Mouse (Mus musculus): ENCODE measurements around the gene Sdk1. TPM values are rescaled to one million over a fixed set of nuclear protein-coding genes. Genes with fewer than 3 reads are reported as not detected.

The Sdk1 gene
- polyA plus RNA-seq, 1 experiment, result 1.6 TPM

DNA sequence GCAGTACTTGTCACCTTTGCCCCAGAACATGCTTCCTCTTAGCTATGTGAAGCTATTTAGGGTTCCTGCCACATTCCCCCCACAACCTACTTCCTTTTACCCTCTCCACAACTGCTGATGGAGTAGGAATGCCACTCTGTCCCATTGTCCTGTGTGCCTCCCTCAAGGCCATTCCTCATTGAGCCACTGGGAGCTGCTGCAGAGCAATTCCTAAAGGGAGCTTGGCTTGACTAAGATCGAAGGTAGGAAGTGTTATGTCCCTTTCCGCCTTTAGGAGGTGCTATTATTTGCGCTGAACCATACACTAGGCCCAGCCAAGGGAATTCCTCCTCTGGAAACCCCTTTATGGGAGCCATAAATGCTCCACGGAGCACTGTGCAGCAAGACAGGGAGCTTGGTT lies 743.0 kb downstream of the Sdk1 start:
- H3K4me3 ChIP-seq (ENCODE audit: low read depth, low read length), result no peak overlapping the region
- H3K27me3 ChIP-seq (ENCODE audit: control insufficient read depth, insufficient read depth, low read length, poor library complexity, severe bottlenecking), result no peaks in the 10 kb centered on the region
- no peak overlapping the region for H3K9ac ChIP-seq (ENCODE audit: low read depth, poor library complexity, severe bottlenecking)
- no peaks in the 10 kb centered on the region for H3K9me3 ChIP-seq (replicated peaks; ENCODE audit: control insufficient read depth, insufficient read depth, low read length, poor library complexity, severe bottlenecking)
- no peak overlapping the region for H3K27ac ChIP-seq (ENCODE audit: insufficient read depth, low read length)
- no peaks in the 10 kb centered on the region for H3K4me1 ChIP-seq (ENCODE audit: control insufficient read depth, insufficient read depth, low read length)
- H3K36me3 ChIP-seq (ENCODE audit: control insufficient read depth, insufficient read depth, low read length, poor library complexity, severe bottlenecking), result no peaks in the 10 kb centered on the region
- TF ChIP-seq CTCF (IDR thresholded peaks at IDR 0.05; ENCODE audit: low read depth, low read length), result peak; percentile 46
- no peak for TF ChIP-seq EP300 (IDR thresholded peaks at IDR 0.05; ENCODE audit: insufficient read depth, low read depth, low read length)

DNA sequence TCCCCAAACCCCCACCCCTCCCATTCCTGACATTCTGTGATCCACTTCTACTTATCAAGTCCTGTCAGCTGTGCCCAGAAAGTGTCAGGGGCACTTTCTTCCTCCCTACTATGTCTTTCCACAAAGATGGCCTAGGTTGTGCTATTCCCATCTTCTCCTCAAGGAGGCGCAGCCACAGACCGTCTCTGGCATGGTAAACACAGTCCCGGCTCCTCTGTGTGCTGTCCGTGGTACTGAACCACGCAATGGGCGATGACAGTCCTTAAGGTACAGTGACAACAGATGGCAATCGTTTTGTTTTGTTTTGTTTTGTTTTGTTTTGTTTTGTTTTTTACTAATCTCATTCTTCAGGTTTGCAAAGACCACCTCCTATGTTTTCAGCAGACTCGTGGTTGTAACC lies 743.7 kb downstream of the Sdk1 start:
- TF ChIP-seq POLR2A (IDR thresholded peaks at IDR 0.05; ENCODE audit: insufficient read depth, low read length) (no peak), EP300 (IDR thresholded peaks at IDR 0.05; ENCODE audit: insufficient read depth, low read depth, low read length) (0 out of 2 replicates have a peak, but pooled peaks have one; percentile 58), CTCF (IDR thresholded peaks at IDR 0.05; ENCODE audit: low read depth, low read length) (peak; percentile 88)

DNA sequence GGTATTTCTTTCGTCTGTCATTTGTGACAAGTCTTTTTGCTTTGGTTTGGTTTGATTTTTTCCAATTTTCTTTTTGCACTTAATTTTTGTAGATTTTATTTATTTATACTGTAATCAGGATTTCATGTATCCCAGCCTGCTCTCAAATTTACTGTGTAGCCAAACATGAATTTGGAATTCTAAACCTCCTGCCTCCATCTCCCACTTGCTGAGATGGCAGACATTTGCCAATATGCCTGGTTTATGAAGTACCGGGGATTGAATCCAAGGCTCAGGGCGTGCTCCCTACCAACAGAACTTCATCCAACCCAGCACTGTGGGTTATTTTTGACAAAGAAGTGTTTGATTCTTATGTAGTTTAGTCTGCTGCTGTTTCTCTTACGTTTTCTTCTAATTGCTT lies 744.3 kb downstream of the Sdk1 start:
- no peak overlapping the region for H3K27ac ChIP-seq (ENCODE audit: insufficient read depth, low read length)
- no peak overlapping the region for H3K9ac ChIP-seq (ENCODE audit: low read depth, poor library complexity, severe bottlenecking)
- H3K4me1 ChIP-seq (ENCODE audit: control insufficient read depth, insufficient read depth, low read length), result no peaks in the 10 kb centered on the region
- TF ChIP-seq POLR2A (IDR thresholded peaks at IDR 0.05; ENCODE audit: insufficient read depth, low read length), result no peak
- TF ChIP-seq EP300 (IDR thresholded peaks at IDR 0.05; ENCODE audit: insufficient read depth, low read depth, low read length), result no peak
- no peak for TF ChIP-seq CTCF (IDR thresholded peaks at IDR 0.05; ENCODE audit: low read depth, low read length)
- no peak overlapping the region for H3K4me3 ChIP-seq (ENCODE audit: low read depth, low read length)
- H3K27me3 ChIP-seq (ENCODE audit: control insufficient read depth, insufficient read depth, low read length, poor library complexity, severe bottlenecking), result no peaks in the 10 kb centered on the region
- no peaks in the 10 kb centered on the region for H3K9me3 ChIP-seq (replicated peaks; ENCODE audit: control insufficient read depth, insufficient read depth, low read length, poor library complexity, severe bottlenecking)
- H3K36me3 ChIP-seq (ENCODE audit: control insufficient read depth, insufficient read depth, low read length, poor library complexity, severe bottlenecking), result no peaks in the 10 kb centered on the region

More for the DNA sequence above, 743.7 kb downstream of the Sdk1 start:
- no peak overlapping the region for H3K4me3 ChIP-seq (ENCODE audit: low read depth, low read length)
- no peak overlapping the region for H3K9ac ChIP-seq (ENCODE audit: low read depth, poor library complexity, severe bottlenecking)
- no peaks in the 10 kb centered on the region for H3K9me3 ChIP-seq (replicated peaks; ENCODE audit: control insufficient read depth, insufficient read depth, low read length, poor library complexity, severe bottlenecking)
- H3K4me1 ChIP-seq (ENCODE audit: control insufficient read depth, insufficient read depth, low read length), result no peaks in the 10 kb centered on the region
- H3K36me3 ChIP-seq (ENCODE audit: control insufficient read depth, insufficient read depth, low read length, poor library complexity, severe bottlenecking), result no peaks in the 10 kb centered on the region
- H3K27ac ChIP-seq (ENCODE audit: insufficient read depth, low read length), result no peak overlapping the region
- no peaks in the 10 kb centered on the region for H3K27me3 ChIP-seq (ENCODE audit: control insufficient read depth, insufficient read depth, low read length, poor library complexity, severe bottlenecking)

DNA sequence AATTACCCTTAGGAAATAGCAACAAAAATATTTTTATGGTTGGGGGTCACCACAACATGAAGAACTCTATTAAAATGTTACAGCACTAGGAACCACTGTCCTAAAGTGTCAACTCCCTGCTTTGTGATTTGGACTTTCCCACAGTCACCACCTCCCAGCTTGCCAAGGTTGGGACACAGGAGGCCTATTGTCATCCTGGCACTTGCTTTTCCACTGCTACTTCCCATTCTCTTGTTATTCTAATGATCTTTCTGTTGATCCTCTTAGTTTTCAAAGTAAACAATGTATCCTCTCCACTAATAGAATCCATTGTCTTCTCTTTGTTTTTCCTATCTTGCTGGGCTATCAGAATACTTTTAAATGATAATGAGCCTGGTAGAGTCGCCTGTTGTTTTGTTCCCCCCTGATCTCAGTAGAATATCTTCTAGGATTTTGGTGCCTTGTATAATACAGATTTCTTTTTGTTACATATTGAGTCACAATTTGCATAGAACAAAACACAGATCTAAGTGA lies 746.1 kb downstream of the Sdk1 start:
- no peak overlapping the region for H3K27ac ChIP-seq (ENCODE audit: insufficient read depth, low read length)
- H3K9ac ChIP-seq (ENCODE audit: low read depth, poor library complexity, severe bottlenecking), result no peak overlapping the region
- H3K36me3 ChIP-seq (ENCODE audit: control insufficient read depth, insufficient read depth, low read length, poor library complexity, severe bottlenecking), result no peaks in the 10 kb centered on the region
- TF ChIP-seq POLR2A (IDR thresholded peaks at IDR 0.05; ENCODE audit: insufficient read depth, low read length) (no peak), CTCF (IDR thresholded peaks at IDR 0.05; ENCODE audit: low read depth, low read length) (no peak), EP300 (IDR thresholded peaks at IDR 0.05; ENCODE audit: insufficient read depth, low read depth, low read length) (peak; percentile 73)
- H3K4me3 ChIP-seq (ENCODE audit: low read depth, low read length), result no peak overlapping the region
- H3K9me3 ChIP-seq (replicated peaks; ENCODE audit: control insufficient read depth, insufficient read depth, low read length, poor library complexity, severe bottlenecking), result no peaks in the 10 kb centered on the region
- H3K27me3 ChIP-seq (ENCODE audit: control insufficient read depth, insufficient read depth, low read length, poor library complexity, severe bottlenecking), result no peaks in the 10 kb centered on the region
- H3K4me1 ChIP-seq (ENCODE audit: control insufficient read depth, insufficient read depth, low read length), result no peaks in the 10 kb centered on the region

DNA sequence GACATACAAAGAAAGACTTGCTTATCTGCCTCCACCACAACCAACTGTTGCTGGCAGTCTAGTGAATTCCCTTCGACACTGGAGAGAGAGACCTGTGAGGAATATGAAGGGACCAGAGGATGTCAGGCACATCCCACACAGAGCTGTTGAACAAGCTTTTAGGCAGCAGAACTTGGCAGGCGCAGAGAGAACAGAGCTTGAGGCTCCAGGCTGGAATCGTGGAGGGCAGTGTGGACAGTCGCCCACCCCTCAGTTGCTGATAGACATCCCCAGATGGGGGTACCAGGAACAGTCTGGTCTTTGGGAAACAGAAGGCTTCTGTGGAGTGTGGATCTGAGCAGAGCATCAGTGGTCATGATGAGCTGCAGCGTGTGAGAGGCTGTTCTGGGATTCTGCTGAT lies 747.4 kb downstream of the Sdk1 start:
- Histone ChIP-seq H3K27me3 (ENCODE audit: control insufficient read depth, insufficient read depth, low read length, poor library complexity, severe bottlenecking) (no peaks in the 10 kb centered on the region), H3K36me3 (ENCODE audit: control insufficient read depth, insufficient read depth, low read length, poor library complexity, severe bottlenecking) (no peaks in the 10 kb centered on the region), H3K4me1 (ENCODE audit: control insufficient read depth, insufficient read depth, low read length) (no peaks in the 10 kb centered on the region), H3K9me3 (replicated peaks; ENCODE audit: control insufficient read depth, insufficient read depth, low read length, poor library complexity, severe bottlenecking) (no peaks in the 10 kb centered on the region), H3K27ac (ENCODE audit: insufficient read depth, low read length) (no peak overlapping the region), H3K9ac (ENCODE audit: low read depth, poor library complexity, severe bottlenecking) (no peak overlapping the region), H3K4me3 (ENCODE audit: low read depth, low read length) (no peak overlapping the region)
- no peak for TF ChIP-seq POLR2A (IDR thresholded peaks at IDR 0.05; ENCODE audit: insufficient read depth, low read length)
- no peak for TF ChIP-seq EP300 (IDR thresholded peaks at IDR 0.05; ENCODE audit: insufficient read depth, low read depth, low read length)
- TF ChIP-seq CTCF (IDR thresholded peaks at IDR 0.05; ENCODE audit: low read depth, low read length), result no peak

DNA sequence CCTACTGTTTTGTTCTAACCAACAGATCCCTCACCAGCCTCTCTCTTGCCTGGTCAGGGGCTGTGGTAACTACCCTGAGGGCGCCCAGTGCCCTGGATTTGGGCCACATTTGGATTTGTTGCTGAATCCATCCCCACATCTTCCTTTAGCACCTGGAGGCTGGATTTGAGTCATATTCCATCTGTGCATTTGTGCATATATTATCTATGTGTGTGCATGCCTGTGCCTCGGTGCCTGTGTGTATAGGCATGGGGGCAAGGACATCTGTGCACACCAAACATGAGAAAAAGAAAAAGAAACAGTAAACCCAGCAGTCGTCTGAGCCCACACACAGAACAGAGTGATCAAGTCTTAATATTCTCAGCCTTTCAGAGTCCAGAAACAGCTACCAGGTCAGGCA lies 752.9 kb downstream of the Sdk1 start:
- Histone ChIP-seq H3K4me1 (ENCODE audit: control insufficient read depth, insufficient read depth, low read length) (no peaks in the 10 kb centered on the region), H3K9me3 (replicated peaks; ENCODE audit: control insufficient read depth, insufficient read depth, low read length, poor library complexity, severe bottlenecking) (no peaks in the 10 kb centered on the region), H3K27me3 (ENCODE audit: control insufficient read depth, insufficient read depth, low read length, poor library complexity, severe bottlenecking) (no peaks in the 10 kb centered on the region), H3K27ac (ENCODE audit: insufficient read depth, low read length) (no peak overlapping the region), H3K4me3 (ENCODE audit: low read depth, low read length) (no peak overlapping the region), H3K9ac (ENCODE audit: low read depth, poor library complexity, severe bottlenecking) (no peak overlapping the region), H3K36me3 (ENCODE audit: control insufficient read depth, insufficient read depth, low read length, poor library complexity, severe bottlenecking) (no peaks in the 10 kb centered on the region)
- TF ChIP-seq POLR2A (IDR thresholded peaks at IDR 0.05; ENCODE audit: insufficient read depth, low read length), result no peak
- no peak for TF ChIP-seq EP300 (IDR thresholded peaks at IDR 0.05; ENCODE audit: insufficient read depth, low read depth, low read length)
- TF ChIP-seq CTCF (IDR thresholded peaks at IDR 0.05; ENCODE audit: low read depth, low read length), result no peak
